ENCODE assay signal across 15 mouse cellular contexts in genomic region chr6:29036698-29037097, GRCm38 (mm10). TPM values are rescaled to one million over a fixed set of nuclear protein-coding genes. Genes with fewer than 3 reads are reported as not detected.
DNase-seq lines count a peak whose midpoint lies in the region; ATAC-seq and TF ChIP-seq lines count a peak whose summit lies in the region.
"Had no signal": no experiment of that assay in that cellular context is flagged by ENCODE, and none has a peak within 500 bp of the region (broad histone marks: within the 10 kb centered on the region; RNA-seq: fewer than 3 reads in every experiment).

No protein-coding gene starts in this region.

- H3K4me2 ChIP-seq in intestine, embryonic 16.5 days (ENCODE audit: low read depth, low read length) = no peak overlapping the region
- no peak overlapping the region for H3K4me2 ChIP-seq in liver, postnatal 0 days (ENCODE audit: low read depth, low read length)
- H3K4me2 ChIP-seq: kidney, embryonic 15.5 days; limb, embryonic 12.5 days had no signal

- intact Hi-C loops in left cerebral cortex, postnatal 25 days (cut with DNase I) = loop anchor here (5.0 kb wide), 1 partner anchor 106 kb away; no protein-coding TSS in a partner anchor

- no peaks in the 10 kb centered on the region for H3K27me3 ChIP-seq in cerebellum, adult 2 months (ENCODE audit: control insufficient read depth, insufficient read depth, low read length)
- no peaks in the 10 kb centered on the region for H3K27me3 ChIP-seq in intestine, embryonic 16.5 days (replicated peaks; ENCODE audit: control insufficient read depth, insufficient read depth, low read length)
- no peaks in the 10 kb centered on the region for H3K27me3 ChIP-seq in liver, postnatal 0 days (ENCODE audit: insufficient read depth, low read length)
- H3K27me3 ChIP-seq: kidney, embryonic 15.5 days; limb, embryonic 12.5 days had no signal

- no peak overlapping the region for H3K9ac ChIP-seq in intestine, embryonic 16.5 days (ENCODE audit: low read depth, low read length)
- no peak overlapping the region for H3K9ac ChIP-seq in liver, postnatal 0 days (replicated peaks)
- H3K9ac ChIP-seq: kidney, embryonic 15.5 days; limb, embryonic 12.5 days had no signal

- no peak for ATAC-seq in intestine, embryonic 16.5 days
- no peak for ATAC-seq in liver, postnatal 0 days
- ATAC-seq: lung, postnatal 0 days had no signal

- no peak for TF ChIP-seq EP300 in liver, postnatal 0 days (IDR thresholded peaks at IDR 0.05; ENCODE audit: low read depth)

- peaks cover 15% of the 10 kb centered on the region; the same call in 1 of the 2 replicates for H3K4me1 ChIP-seq in cerebellum, adult 2 months (ENCODE audit: control insufficient read depth, insufficient read depth, low read length)
- H3K4me1 ChIP-seq in intestine, embryonic 16.5 days (ENCODE audit: control insufficient read depth, insufficient read depth, low read length) = no peaks in the 10 kb centered on the region
- H3K4me1 ChIP-seq in liver, postnatal 0 days (ENCODE audit: insufficient read depth) = no peaks in the 10 kb centered on the region
- H3K4me1 ChIP-seq: kidney, embryonic 15.5 days had no signal

- no peaks in the 10 kb centered on the region for H3K9me3 ChIP-seq in intestine, embryonic 16.5 days (ENCODE audit: control insufficient read depth, low read length)
- no peaks in the 10 kb centered on the region for H3K9me3 ChIP-seq in liver, postnatal 0 days (ENCODE audit: low read length)
- H3K9me3 ChIP-seq: kidney, embryonic 15.5 days; limb, embryonic 12.5 days had no signal

- H3K27ac ChIP-seq in cerebellum, adult 2 months (ENCODE audit: insufficient read depth, low read length) = no peak overlapping the region
- no peak overlapping the region for H3K27ac ChIP-seq in intestine, embryonic 16.5 days (ENCODE audit: low read length)
- no peak overlapping the region for H3K27ac ChIP-seq in liver, postnatal 0 days (ENCODE audit: low read depth)
- H3K27ac ChIP-seq: kidney, embryonic 15.5 days; limb, embryonic 12.5 days had no signal

- peak; percentile 70 for DNase-seq in adrenal gland, adult 2 months
- no peak for DNase-seq in adrenal gland, postnatal 25 days
- DNase-seq in left cerebral cortex, postnatal 25 days (ENCODE audit: low spot score in 2 of 2) = peak; percentile 32 to 67
- DNase-seq in left cerebral cortex, adult 11 months (ENCODE audit: low spot score) = no peak
- DNase-seq in cerebellum, adult 2 months = peak; percentile 67 to 86
- DNase-seq in layer of hippocampus, adult 8-10 months (ENCODE audit: low spot score in 2 of 2) = peak; percentile 43 to 48
- DNase-seq in liver, postnatal 0 days = no peak
- DNase-seq: heart, postnatal 14 days had no signal

- 10% methylated on average over 4 of the region's 4 CpGs for WGBS in cerebellum, adult 2 months
- WGBS in intestine, embryonic 16.5 days = 60% methylated on average over 4 of the region's 4 CpGs
- WGBS in liver, postnatal 0 days (ENCODE audit: insufficient replicate concordance) = 60% methylated on average over 4 of the region's 4 CpGs

- H3K36me3 ChIP-seq in intestine, embryonic 16.5 days (ENCODE audit: control insufficient read depth, insufficient read depth, low read length) = no peaks in the 10 kb centered on the region
- H3K36me3 ChIP-seq in liver, postnatal 0 days (replicated peaks; ENCODE audit: insufficient read depth, low read length) = no peaks in the 10 kb centered on the region
- H3K36me3 ChIP-seq: kidney, embryonic 15.5 days; limb, embryonic 12.5 days had no signal

- no peak for TF ChIP-seq CTCF in cerebellum, adult 2 months (IDR thresholded peaks at IDR 0.05; ENCODE audit: borderline replicate concordance, insufficient read depth, low read depth, low read length)
- TF ChIP-seq CTCF in liver, postnatal 0 days (IDR thresholded peaks at IDR 0.05; ENCODE audit: low read depth) = no peak

- no peak overlapping the region for H3K4me3 ChIP-seq in cerebellum, adult 2 months (replicated peaks; ENCODE audit: insufficient read depth, low read depth, low read length)
- no peak overlapping the region for H3K4me3 ChIP-seq in intestine, embryonic 16.5 days (ENCODE audit: low read length)
- no peak overlapping the region for H3K4me3 ChIP-seq in liver, postnatal 0 days (ENCODE audit: low read depth, low read length)
- H3K4me3 ChIP-seq: kidney, embryonic 15.5 days; limb, embryonic 12.5 days; myocyte had no signal

- TF ChIP-seq POLR2A in cerebellum, adult 2 months (IDR thresholded peaks at IDR 0.05; ENCODE audit: borderline replicate concordance, insufficient read depth, low read length) = no peak

RNA-seq across cellular contexts. Expression of gene Lep, which starts 23.3 kb away (rescaled TPM):
- 10 to 100 TPM in 1 of 2 experiments, 1 to 10 TPM in 1; 3.5 to 17.4 TPM for total RNA-seq in adrenal gland, adult 2 months (2021)
- polyA plus RNA-seq in adrenal gland, adult 2 months (2012; rRNA removed) = 7.7 and 11.9 TPM in 2 replicates
- 3.0 and 6.3 TPM in 2 replicates for total RNA-seq in adrenal gland, postnatal 25 days (2021)
- not detected for total RNA-seq in left cerebral cortex, postnatal 25 days (2021)
- not detected in 2 replicates for polyA plus RNA-seq in cerebellum, adult 2 months (2012; rRNA removed)
- not detected for total RNA-seq in layer of hippocampus, adult 8-10 months (2022)
- polyA plus RNA-seq in intestine, embryonic 16.5 days (2015; fragmentation: Nextera tagmentation; extraction: Ambion mirVana) = not detected in 2 replicates
- not detected in 2 replicates for polyA plus RNA-seq in liver, postnatal 0 days (2015; fragmentation: Nextera tagmentation; extraction: Ambion mirVana)
- polyA plus RNA-seq: C2C12; kidney, embryonic 15.5 days; limb, embryonic 12.5 days; lung, postnatal 0 days; myocyte; stomach, embryonic 14.5 days had no signal

Comparison
In these comparisons a context has a peak if more than half of its experiments do, and no peak if none do; other contexts are left out.
1. DNase-seq: peak in adrenal gland, adult 2 months (single experiment), left cerebral cortex, postnatal 25 days (2 of 2), cerebellum, adult 2 months (2 of 2) and layer of hippocampus, adult 8-10 months (2 of 2); none in adrenal gland, postnatal 25 days (single experiment), left cerebral cortex, adult 11 months (single experiment) and liver, postnatal 0 days (single experiment).